13 mouse cellular contexts compared by ENCODE assay signal in the genomic region with DNA sequence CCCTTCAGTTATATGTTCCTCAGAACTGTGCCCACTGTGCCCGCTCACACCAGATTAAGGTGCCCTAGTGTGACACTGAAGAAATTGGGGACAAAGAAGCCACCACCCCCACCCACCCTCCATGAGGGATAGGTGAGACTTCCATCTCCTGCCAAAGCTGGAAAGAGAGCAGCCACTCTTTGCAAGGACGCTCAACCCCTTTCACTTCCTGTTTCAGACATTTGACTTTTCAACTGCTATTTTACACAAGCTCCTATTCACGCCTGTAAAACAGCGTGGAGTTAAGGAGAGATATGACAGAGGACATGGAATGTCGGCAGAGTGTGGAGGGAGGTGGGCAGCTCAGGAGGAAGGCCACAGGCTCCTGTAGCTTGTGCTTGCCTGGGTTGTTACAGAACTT. TPM values are rescaled to one million over a fixed set of nuclear protein-coding genes. Genes with fewer than 3 reads are reported as not detected.
"Had no signal": no experiment of that assay in that cellular context is flagged by ENCODE, and none has a peak within 500 bp of the region (broad histone marks: within the 10 kb centered on the region; RNA-seq: fewer than 3 reads in every experiment).

No protein-coding gene starts in this region.

- H3K4me3 ChIP-seq: kidney, embryonic 15.5 days; limb, embryonic 15.5 days; liver, embryonic 13.5 days; midbrain, embryonic 10.5 days; midbrain, embryonic 15.5 days; stomach, embryonic 15.5 days had no signal

- DNase-seq: layer of hippocampus, postnatal 36 days; liver, embryonic 13.5 days; right cerebral cortex, postnatal 14 days had no signal

- H3K36me3 ChIP-seq: kidney, embryonic 15.5 days; limb, embryonic 15.5 days; liver, embryonic 13.5 days; midbrain, embryonic 10.5 days; midbrain, embryonic 15.5 days; stomach, embryonic 15.5 days had no signal

- H3K9me3 ChIP-seq: kidney, embryonic 15.5 days; limb, embryonic 15.5 days; liver, embryonic 13.5 days; midbrain, embryonic 10.5 days; midbrain, embryonic 15.5 days; stomach, embryonic 15.5 days had no signal

- ATAC-seq: intestine, embryonic 16.5 days; liver, postnatal 0 days; midbrain, embryonic 15.5 days had no signal

- H3K27ac ChIP-seq: kidney, embryonic 15.5 days; limb, embryonic 15.5 days; liver, embryonic 13.5 days; midbrain, embryonic 10.5 days; midbrain, embryonic 15.5 days; stomach, embryonic 15.5 days had no signal

- H3K9ac ChIP-seq: kidney, embryonic 15.5 days; limb, embryonic 15.5 days; liver, embryonic 13.5 days; liver, postnatal 0 days; midbrain, embryonic 15.5 days; stomach, embryonic 15.5 days had no signal

- H3K4me2 ChIP-seq: kidney, embryonic 15.5 days; limb, embryonic 15.5 days; liver, embryonic 13.5 days; midbrain, embryonic 15.5 days; stomach, embryonic 15.5 days had no signal

- H3K4me1 ChIP-seq: kidney, embryonic 15.5 days; limb, embryonic 15.5 days; liver, embryonic 13.5 days; stomach, embryonic 15.5 days had no signal

- H3K27me3 ChIP-seq: limb, embryonic 15.5 days; liver, embryonic 13.5 days; midbrain, embryonic 15.5 days; stomach, embryonic 15.5 days had no signal

RNA-seq across cellular contexts. Expression of a gene that starts 1.1 kb away (rescaled TPM):
- polyA plus RNA-seq: limb, embryonic 11.5 days; midbrain, embryonic 10.5 days had no signal

RNA-seq across cellular contexts. Expression of a gene that starts 39.0 kb away (rescaled TPM):
- polyA plus RNA-seq: intestine, embryonic 16.5 days; kidney, embryonic 15.5 days; limb, embryonic 15.5 days; liver, embryonic 13.5 days; liver, postnatal 0 days; midbrain, embryonic 10.5 days; stomach, embryonic 15.5 days; testis, adult 2 months had no signal

RNA-seq across cellular contexts. Expression of a gene that starts 47.8 kb away (rescaled TPM):
- polyA plus RNA-seq: limb, embryonic 11.5 days; limb, embryonic 15.5 days; midbrain, embryonic 10.5 days; neural tube, embryonic 14.5 days had no signal
